Mouse (Mus musculus) liver, embryonic 11.5 days (tissue): ENCODE measurements around the gene Tapbpl. TPM values are rescaled to one million over a fixed set of nuclear protein-coding genes. Genes with fewer than 3 reads are reported as not detected.

Experiments
- ATAC-seq: fragments of 200-750 bp; cut with Nextera tagmentation; replicated peaks from 2 replicates; pipeline ENCODE4 v1.8.0; 2017; ENCODE audit warnings: moderate number of reproducible peaks, mild to moderate bottlenecking, moderate TSS enrichment, moderate library complexity; ENCODE audit not compliant: low FRiP score
- DNase-seq: peaks from one replicate; pipeline ENCODE4 v3.0.0-alpha.2; 2017; ENCODE audit warnings: low spot score
- H3K27ac ChIP-seq: fragments of 300-500 bp; sonication (generic); 2 replicates; pipeline ENCODE4 v1.5.1; 2014; ENCODE audit warnings: mild to moderate bottlenecking, low read depth, low read length, control low read depth
- H3K27me3 ChIP-seq: fragments of 300-500 bp; sonication (generic); replicated peaks from 2 replicates; pipeline ENCODE4 v1.6.1; 2014; ENCODE audit warnings: low read length, mixed read lengths; ENCODE audit not compliant: control insufficient read depth, insufficient read depth
- H3K36me3 ChIP-seq: fragments of 300-500 bp; sonication (generic); 2 replicates; pipeline ENCODE4 v1.6.1; 2014; ENCODE audit warnings: mild to moderate bottlenecking, low read length, moderate library complexity, mixed read lengths; ENCODE audit not compliant: control insufficient read depth, insufficient read depth
- H3K4me1 ChIP-seq: fragments of 300-500 bp; sonication (generic); replicated peaks from 2 replicates; pipeline ENCODE4 v1.6.1; 2014; ENCODE audit warnings: low read length, mixed read lengths; ENCODE audit not compliant: control insufficient read depth, insufficient read depth
- H3K4me2 ChIP-seq: fragments of 300-500 bp; sonication (generic); 2 replicates; pipeline ENCODE4 v1.6.1; 2014; ENCODE audit warnings: mild to moderate bottlenecking, control low read depth, moderate library complexity
- H3K4me3 ChIP-seq: fragments of 300-500 bp; sonication (generic); 2 replicates; pipeline ENCODE4 v1.5.1; 2014; ENCODE audit warnings: low read depth, low read length, control low read depth
- H3K9ac ChIP-seq: fragments of 300-500 bp; sonication (generic); 2 replicates; pipeline ENCODE4 v1.6.1; 2014; ENCODE audit warnings: low read depth, low read length, control low read depth
- H3K9me3 ChIP-seq: fragments of 300-500 bp; sonication (generic); 2 replicates; pipeline ENCODE4 v1.6.1; 2016; ENCODE audit warnings: low read length, inconsistent platforms, mixed read lengths; ENCODE audit not compliant: control insufficient read depth
- WGBS: fragments of 180-500 bp; shearing (Covaris S2); extraction: QIAGEN DNeasy Blood & Tissue Kit; methylation state at CpG from one replicate; pipeline ENCODE4 v1.1.7; 2014; 5-methylcytosine and 5-hydroxymethylcytosine counted together
- polyA plus RNA-seq: library from polyadenylated mRNA; unstranded; fragments of >200 nt; fragmentation: Nextera tagmentation; extraction: Ambion mirVana; gene quantifications from 2 replicates; pipeline ENCODE4 v1.2.1, GENCODE M21; 2014

The Tapbpl gene
- polyA plus RNA-seq, 1 experiment from 2014 or later, result 4.0 TPM

GRCm38 (mm10) chr6:125252285-125252684, 20.6 kb upstream of the Tapbpl start:
- Histone ChIP-seq H3K27ac (no peak overlapping the region), H3K4me2 (no peak overlapping the region), H3K27me3 (no peaks in the 10 kb centered on the region), H3K4me1 (no peaks in the 10 kb centered on the region), H3K9ac (no peak overlapping the region), H3K9me3 (no peaks in the 10 kb centered on the region), H3K36me3 (no peaks in the 10 kb centered on the region), H3K4me3 (no peak overlapping the region)
- ATAC-seq (no peak), DNase-seq (no peak)
- 55% methylated on average over 3 of the region's 3 CpGs for WGBS

GRCm38 (mm10) chr6:125244551-125244950, 12.9 kb upstream of the Tapbpl start:
- Histone ChIP-seq H3K4me2 (no peak overlapping the region), H3K9ac (no peak overlapping the region), H3K9me3 (no peaks in the 10 kb centered on the region), H3K27ac (no peak overlapping the region), H3K4me3 (no peak overlapping the region), H3K36me3 (no peaks in the 10 kb centered on the region), H3K4me1 (no peaks in the 10 kb centered on the region), H3K27me3 (no peaks in the 10 kb centered on the region)
- ATAC-seq, result peak; percentile 23; the same call in 1 of the 2 replicates
- 27% methylated on average over 1 of the region's 1 CpGs for WGBS
- DNase-seq, result no peak

- no peak overlapping the region for H3K9ac ChIP-seq
- ATAC-seq, result no peak
- no peaks in the 10 kb centered on the region for H3K9me3 ChIP-seq
- H3K4me3 ChIP-seq, result no peak overlapping the region
- no peak overlapping the region for H3K27ac ChIP-seq
- H3K4me1 ChIP-seq, result no peaks in the 10 kb centered on the region
- no peaks in the 10 kb centered on the region for H3K36me3 ChIP-seq
- no peaks in the 10 kb centered on the region for H3K27me3 ChIP-seq
- no peak for DNase-seq
- 55% methylated on average over 8 of the region's 8 CpGs for WGBS
- H3K4me2 ChIP-seq, result no peak overlapping the region
Observed at GRCm38 (mm10) chr6:125241566-125241965, 9.9 kb upstream of the Tapbpl start.

GRCm38 (mm10) chr6:125240617-125241016, 9.0 kb upstream of the Tapbpl start:
- DNase-seq (no peak), ATAC-seq (no peak)
- Histone ChIP-seq H3K9me3 (no peaks in the 10 kb centered on the region), H3K9ac (no peak overlapping the region), H3K4me3 (no peak overlapping the region), H3K27me3 (no peaks in the 10 kb centered on the region), H3K36me3 (no peaks in the 10 kb centered on the region), H3K4me1 (no peaks in the 10 kb centered on the region), H3K4me2 (no peak overlapping the region), H3K27ac (no peak overlapping the region)
- WGBS, result 86% methylated on average over 5 of the region's 5 CpGs

- H3K9me3 ChIP-seq, result no peaks in the 10 kb centered on the region
- no peak overlapping the region for H3K4me2 ChIP-seq
- H3K27ac ChIP-seq, result no peak overlapping the region
- no peak overlapping the region for H3K4me3 ChIP-seq
- H3K27me3 ChIP-seq, result no peaks in the 10 kb centered on the region
- DNase-seq (no peak), ATAC-seq (no peak)
- WGBS, result 85% methylated on average over 5 of the region's 5 CpGs
- H3K36me3 ChIP-seq, result no peaks in the 10 kb centered on the region
- no peak overlapping the region for H3K9ac ChIP-seq
- no peaks in the 10 kb centered on the region for H3K4me1 ChIP-seq
Observed at GRCm38 (mm10) chr6:125239547-125239946, 7.9 kb upstream of the Tapbpl start.

- no peak for DNase-seq
- ATAC-seq, result no peak
Observed at GRCm38 (mm10) chr6:125238396-125238795, 6.7 kb upstream of the Tapbpl start.

GRCm38 (mm10) chr6:125237421-125237820, 5.8 kb upstream of the Tapbpl start:
- no peak for DNase-seq
- Histone ChIP-seq H3K36me3 (no peaks in the 10 kb centered on the region), H3K4me1 (peaks cover 9% of the 10 kb centered on the region), H3K27ac (no peak overlapping the region), H3K9me3 (no peaks in the 10 kb centered on the region), H3K27me3 (no peaks in the 10 kb centered on the region), H3K4me3 (no peak overlapping the region), H3K4me2 (no peak overlapping the region), H3K9ac (no peak overlapping the region)
- WGBS, result 86% methylated on average over 4 of the region's 4 CpGs
- ATAC-seq, result no peak

More at GRCm38 (mm10) chr6:125238396-125238795, 6.7 kb upstream of the Tapbpl start:
- H3K4me1 ChIP-seq, result no peaks in the 10 kb centered on the region; the same call in none of the 2 replicates
- no peak overlapping the region for H3K9ac ChIP-seq
- no peaks in the 10 kb centered on the region for H3K27me3 ChIP-seq
- H3K36me3 ChIP-seq, result no peaks in the 10 kb centered on the region
- H3K4me2 ChIP-seq, result no peak overlapping the region
- no peak overlapping the region for H3K27ac ChIP-seq
- WGBS, result 43% methylated on average over 6 of the region's 6 CpGs
- no peak overlapping the region for H3K4me3 ChIP-seq
- H3K9me3 ChIP-seq, result no peaks in the 10 kb centered on the region

- DNase-seq (no peak), ATAC-seq (no peak)
- no peaks in the 10 kb centered on the region for H3K9me3 ChIP-seq
- H3K4me1 ChIP-seq, result peaks cover 15% of the 10 kb centered on the region
- H3K4me2 ChIP-seq, result no peak within 1 kb of the TSS
- WGBS, result 65% methylated on average over 6 of the region's 6 CpGs
- H3K27ac ChIP-seq, result no peak within 1 kb of the TSS
- no peak within 1 kb of the TSS for H3K9ac ChIP-seq
- H3K4me3 ChIP-seq, result no peak within 1 kb of the TSS
- no peaks in the 10 kb centered on the region for H3K36me3 ChIP-seq
- no peaks in the 10 kb centered on the region for H3K27me3 ChIP-seq
Observed at GRCm38 (mm10) chr6:125236782-125237181, 5.1 kb upstream of the Tapbpl start, which contains the start of gene Cd27. Gene Cd27 (minus strand): TSS chr6:125237010.

- no peak overlapping the region for H3K4me3 ChIP-seq
- peaks cover 15% of the 10 kb centered on the region for H3K4me1 ChIP-seq
- no peaks in the 10 kb centered on the region for H3K36me3 ChIP-seq
- DNase-seq (no peak), ATAC-seq (no peak)
- H3K9ac ChIP-seq, result no peak overlapping the region
- H3K4me2 ChIP-seq, result no peak overlapping the region
- no peaks in the 10 kb centered on the region for H3K27me3 ChIP-seq
- H3K9me3 ChIP-seq, result no peaks in the 10 kb centered on the region
- WGBS, result 82% methylated on average over 6 of the region's 6 CpGs
- H3K27ac ChIP-seq, result no peak overlapping the region
Observed at GRCm38 (mm10) chr6:125236341-125236740, 4.7 kb upstream of the Tapbpl start.
